Mouse (Mus musculus) brain, embryonic 14.5 days (tissue): ENCODE measurements at regions not wholly inside any gene's neighbourhood (a gene's known extent, or its start where the extent isn't known, plus 50 kb on each side); places are given as distances from the start of the nearest gene placed in this dataset.

Experiments used
- CTCF ChIP-seq: fragments of 200-500 bp; IDR thresholded peaks from 2 replicates; pipeline ENCODE4 v1.5.1; 2012; ENCODE audit warnings: inconsistent platforms, mild to moderate bottlenecking, moderate library complexity, borderline replicate concordance; ENCODE audit not compliant: insufficient read depth, insufficient read length; ENCODE audit errors: extremely low read depth
- POLR2A ChIP-seq: fragments of 200-500 bp; IDR thresholded peaks from 2 replicates; pipeline ENCODE4 v1.6.1; 2012; ENCODE audit warnings: mild to moderate bottlenecking, inconsistent platforms, borderline replicate concordance; ENCODE audit not compliant: poor library complexity, insufficient read depth, insufficient read length, severe bottlenecking; ENCODE audit errors: extremely low read depth

DNA sequence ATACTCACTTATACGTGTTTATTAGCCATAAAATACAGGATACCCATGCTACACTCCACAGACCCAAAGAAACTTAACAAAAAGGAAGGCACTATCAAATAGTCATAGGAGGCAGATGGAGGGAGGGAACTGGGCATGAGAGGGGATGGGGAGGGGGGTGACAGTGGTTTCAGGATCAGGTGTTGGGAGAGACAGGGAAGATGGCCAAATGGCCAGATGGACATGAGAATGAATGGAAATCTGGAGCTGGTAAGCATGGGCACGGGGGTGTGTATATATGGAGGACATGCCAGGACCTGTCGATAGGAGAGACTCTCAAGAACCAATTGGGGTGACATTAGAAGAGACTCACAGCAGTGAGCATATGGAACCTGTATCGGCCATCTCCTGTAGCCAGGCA, 555.2 kb downstream of the Dnah5 start:
- TF ChIP-seq CTCF (no peak), POLR2A (no peak)
